Mouse (Mus musculus): ENCODE data around the gene Adam6b.
"Not testable (repeated sequence)": the region's sequence is repeated elsewhere in the genome, so short reads cannot be mapped to it uniquely, and the experiment has no call there.

Gene Adam6b

DNA sequence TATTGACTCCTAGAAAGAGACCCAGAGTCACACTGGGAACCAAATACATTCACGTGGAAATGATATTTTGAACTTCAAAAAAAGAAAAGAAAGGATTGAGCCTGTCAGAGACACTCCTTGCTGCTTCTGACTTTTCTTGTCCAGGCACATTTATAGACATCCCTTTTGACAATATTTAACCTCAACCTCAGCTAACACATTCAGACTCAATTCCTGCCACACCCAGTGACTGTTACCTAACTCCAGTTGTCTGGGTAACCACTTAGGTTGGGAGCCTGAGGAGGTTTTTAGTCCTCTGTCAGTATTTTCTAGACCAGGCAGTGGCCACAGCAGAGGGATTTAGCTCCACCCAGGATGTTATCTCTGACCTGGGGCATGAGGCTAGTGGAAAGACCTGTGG lies at the start of gene Adam6b:
TSS of gene Adam6b (plus strand) at position 301 of the 400 bp plus-strand sequence.
- not testable (repeated sequence) for DNase-seq (ENCODE audit: extremely low spot score, low spot score)

DNA sequence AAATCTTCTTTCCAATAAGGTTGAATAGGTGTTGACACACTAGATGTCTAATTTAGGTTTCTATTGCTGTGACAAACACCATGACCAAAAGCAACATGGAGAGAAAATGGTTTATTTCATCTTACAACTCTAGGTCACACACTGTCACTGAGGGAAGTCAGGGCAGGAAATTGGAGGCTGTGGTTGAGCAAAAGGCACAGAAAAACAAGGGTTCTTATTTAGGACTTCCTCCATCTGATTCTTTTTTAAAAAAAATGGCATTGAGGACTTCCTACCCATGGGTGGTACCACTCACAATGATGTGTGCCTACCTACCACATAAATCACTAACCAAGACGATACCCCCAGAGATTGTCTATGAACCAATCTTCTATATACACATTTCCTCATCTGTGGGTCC lies 43.2 kb upstream of the Adam6b start:
- no peak for DNase-seq (ENCODE audit: extremely low spot score, low spot score)

DNA sequence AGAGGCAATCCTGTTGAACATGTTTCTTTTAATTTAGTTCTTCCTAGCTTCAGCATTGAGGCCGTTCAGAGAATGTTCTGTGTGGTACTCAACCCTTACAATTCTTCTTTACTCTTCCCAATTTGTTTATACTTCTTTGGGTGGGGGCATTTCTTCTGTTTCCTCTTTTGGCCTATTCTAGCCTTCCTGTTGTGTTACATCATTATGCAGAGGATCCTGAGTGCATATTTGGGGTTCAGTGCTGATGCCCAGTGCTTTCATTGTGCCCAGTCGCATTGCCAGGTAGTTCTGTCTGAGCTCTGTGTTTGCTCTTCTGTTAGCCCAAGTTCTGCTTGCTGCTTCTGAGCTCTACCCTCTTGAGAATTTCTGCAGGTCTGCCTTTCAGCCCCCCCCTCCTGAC lies 13.1 kb upstream of the Adam6b start:
- DNase-seq (ENCODE audit: extremely low spot score, low spot score), result no peak

DNA sequence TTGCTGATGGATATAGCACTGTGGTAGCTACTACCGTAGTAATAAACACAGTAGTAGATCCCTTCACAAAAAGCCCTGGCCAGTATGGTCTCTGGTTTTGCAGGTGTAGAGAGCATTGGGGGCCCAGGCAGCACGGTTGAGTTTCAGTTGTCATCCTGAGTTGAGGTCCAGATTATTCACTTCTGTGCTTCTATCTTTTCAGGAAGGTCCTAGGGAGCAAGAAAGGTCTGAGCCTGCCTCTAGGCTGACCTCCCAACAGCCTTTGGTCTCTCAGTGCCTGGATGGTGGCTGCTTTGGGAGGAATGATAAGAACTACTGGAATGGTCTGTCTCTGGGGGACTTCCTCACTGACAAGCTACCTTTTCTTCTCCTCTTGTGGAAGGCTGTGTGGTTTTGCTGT lies 7.2 kb upstream of the Adam6b start:
- DNase-seq (ENCODE audit: extremely low spot score, low spot score), result no peak

DNA sequence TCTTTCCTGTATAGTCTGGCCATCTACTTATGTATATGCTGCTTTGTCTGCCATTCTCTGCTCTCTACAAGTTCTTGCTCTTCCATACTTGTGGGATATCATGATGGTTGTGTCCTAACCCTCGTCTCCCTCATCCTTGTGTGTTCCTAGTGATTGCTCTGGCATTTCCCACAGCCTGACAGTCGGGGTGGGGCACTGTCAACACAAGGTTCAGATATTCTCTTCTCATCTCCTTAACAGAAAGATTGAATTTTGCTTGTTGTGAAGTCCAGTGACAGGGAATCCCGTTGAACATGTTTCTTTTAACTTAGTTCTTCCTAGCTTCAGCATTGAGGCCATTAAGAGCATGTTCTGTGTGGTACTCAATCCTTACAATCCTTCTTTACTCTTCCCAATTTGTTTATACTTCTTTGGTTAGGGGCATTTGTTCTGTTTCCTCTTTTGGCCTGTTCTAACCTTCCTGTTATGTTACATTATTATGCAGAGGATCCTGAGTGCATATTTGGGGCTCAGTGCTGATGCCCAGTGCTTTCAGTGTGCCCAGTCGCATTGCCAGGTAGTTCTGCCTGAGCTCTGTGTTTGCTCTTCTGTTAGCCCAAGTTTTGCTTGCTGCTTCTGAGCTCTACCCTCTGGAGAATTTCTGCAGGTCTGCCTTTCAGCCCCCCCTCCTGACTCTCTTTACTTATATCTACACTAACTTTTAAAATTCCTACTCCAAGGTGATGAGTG lies 6.5 kb upstream of the Adam6b start:
- no peak for DNase-seq (ENCODE audit: extremely low spot score, low spot score)

DNA sequence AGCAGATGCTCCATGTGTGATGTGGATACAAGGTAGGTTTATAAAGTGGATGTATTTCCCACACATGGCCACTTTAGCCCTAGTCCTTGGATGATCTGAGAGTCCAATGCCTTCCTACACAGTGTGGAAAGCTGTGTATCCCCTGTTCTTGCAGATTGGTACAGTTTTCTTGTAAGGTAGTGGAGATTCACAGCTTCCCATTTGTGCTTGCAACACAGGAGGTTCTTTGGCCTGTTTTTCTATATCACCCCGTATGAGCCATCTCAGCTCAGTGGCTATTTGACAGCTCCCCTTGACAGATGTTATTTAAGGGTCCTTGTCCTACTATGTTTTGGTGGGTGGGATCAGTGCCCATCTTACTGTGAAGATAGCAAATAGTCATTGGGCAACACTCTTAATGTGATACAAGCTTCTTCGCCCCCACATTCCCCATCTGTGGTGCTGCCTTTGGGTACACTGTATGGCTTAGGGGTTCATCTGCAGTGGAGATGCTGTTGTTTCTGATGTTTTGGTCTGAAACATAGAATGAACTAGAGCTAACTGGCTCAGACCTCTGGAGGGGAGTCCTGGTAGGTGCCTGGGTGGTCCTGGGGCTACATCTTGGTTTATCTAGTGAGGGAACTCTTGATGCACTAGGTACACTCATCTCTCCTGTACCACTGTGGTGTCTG lies 5.7 kb upstream of the Adam6b start:
- DNase-seq (ENCODE audit: extremely low spot score, low spot score), result no peak

DNA sequence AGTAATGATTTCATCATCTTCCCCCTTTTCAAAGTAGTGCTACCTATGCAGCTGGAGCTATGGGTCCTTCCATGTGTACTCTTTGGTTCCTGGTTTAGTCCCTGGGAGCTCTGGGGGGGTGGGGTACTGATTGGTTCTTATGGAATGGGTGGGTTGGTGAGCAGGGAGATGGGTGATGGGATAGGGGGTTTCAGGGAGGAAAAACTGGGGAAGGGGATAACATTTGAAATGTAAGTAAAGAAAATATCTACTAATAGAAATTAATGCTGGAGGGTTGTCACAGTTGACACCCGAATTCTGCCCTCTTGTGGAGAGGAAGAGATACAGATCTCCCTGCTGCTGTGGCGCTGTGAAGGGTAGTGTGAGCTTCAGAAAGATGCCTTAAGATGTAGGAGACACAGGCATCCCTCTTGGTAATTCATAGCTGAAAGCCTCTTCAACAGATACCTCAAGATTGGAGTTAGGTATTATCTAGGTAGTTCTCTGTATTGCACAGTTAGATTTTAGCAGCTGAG lies 4.3 kb upstream of the Adam6b start:
- DNase-seq (ENCODE audit: extremely low spot score, low spot score), result no peak

DNA sequence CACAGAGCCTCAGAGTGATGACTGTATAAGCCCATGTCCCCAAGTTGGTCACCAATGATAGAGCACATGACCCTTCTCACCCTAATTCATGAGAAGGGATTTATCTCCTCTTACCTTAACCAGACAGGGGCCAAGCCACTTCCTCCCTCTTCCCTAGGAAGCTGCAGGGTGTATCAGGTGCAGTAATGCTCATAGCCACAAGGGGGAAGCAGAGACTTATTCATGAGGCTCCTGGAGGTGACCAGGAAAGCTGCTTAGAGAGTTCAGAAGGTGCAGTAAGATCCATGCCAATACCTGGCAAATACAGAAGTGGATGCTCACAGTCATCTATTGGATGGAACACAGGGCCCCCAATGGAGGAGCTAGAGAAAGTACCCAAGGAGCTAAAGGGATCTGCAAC lies 1.6 kb upstream of the Adam6b start:
- peak; percentile 37 for DNase-seq (ENCODE audit: extremely low spot score, low spot score)

DNA sequence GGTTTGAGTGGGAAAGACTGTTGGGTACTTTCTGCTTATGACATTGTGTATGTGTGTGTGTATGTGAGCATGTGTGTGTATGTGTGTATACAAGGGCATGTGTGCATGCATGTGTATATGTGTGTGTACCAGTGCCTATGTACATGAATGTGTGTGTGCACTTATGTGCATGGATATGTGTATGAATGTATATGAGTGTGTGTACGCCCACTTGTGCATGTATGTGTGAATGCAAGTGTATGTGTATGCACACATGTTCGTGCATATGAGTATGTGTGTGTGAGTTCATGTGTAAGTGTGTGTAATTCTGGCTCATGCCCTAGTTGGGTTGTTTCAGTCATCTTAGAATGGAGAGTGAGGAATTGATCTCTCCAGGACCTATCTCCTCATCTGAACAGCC lies 36.6 kb downstream of the Adam6b start:
- no peak for DNase-seq (ENCODE audit: extremely low spot score, low spot score)
